Mouse (Mus musculus): ENCODE results near the gene Upp2. TPM values are rescaled to one million over a fixed set of nuclear protein-coding genes. Genes with fewer than 3 reads are reported as not detected.
A peak's percentile ranks its signal among the peaks of the same experiment; 100 is the strongest.

The Upp2 gene
- 9.0 and 9.1 TPM in 2 replicates for polyA plus RNA-seq (2014; fragmentation: Nextera tagmentation; extraction: Ambion mirVana)

DNA sequence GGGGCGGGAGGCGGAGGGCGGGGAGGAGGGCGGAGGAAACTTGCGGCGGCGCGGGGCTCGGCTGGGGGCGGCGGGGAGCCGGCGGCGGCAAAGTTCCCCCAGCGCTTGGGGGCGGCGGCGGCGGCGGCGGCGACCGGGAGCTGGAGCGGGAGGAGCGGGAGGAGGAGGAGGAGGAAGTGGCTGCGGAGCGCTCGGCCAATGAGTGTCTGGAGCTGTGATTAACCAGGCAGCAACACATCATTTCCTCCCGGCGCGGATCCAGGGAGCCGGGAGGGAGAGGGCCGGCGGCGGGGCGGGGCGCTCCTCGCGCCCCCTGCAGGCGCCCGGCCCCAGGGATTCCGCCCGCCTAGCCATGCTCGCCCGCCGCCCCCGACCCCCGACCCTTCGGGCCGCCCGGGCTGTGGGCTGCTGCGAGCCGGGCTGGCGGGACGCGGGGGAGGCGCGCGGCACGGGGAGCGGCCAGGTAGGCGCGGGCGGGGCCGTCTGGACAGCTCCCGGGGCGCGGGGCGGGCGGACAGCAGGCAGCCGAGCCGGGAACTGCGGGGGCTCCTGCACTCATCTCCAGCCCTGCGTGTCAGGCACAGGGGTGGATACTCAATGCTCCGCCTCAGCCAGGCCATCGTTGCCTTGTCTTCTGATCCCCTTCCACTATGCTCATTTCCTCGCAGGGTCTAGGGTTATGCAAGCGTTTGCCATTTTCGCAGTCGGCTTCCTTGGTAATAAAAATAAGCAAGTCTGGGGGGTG lies at the start of gene Upp2, which contains the start of gene Acvr1:
Gene Upp2, plus strand, starts transcription at position 233 of the 745 bp plus-strand sequence.
Gene Acvr1, minus strand, starts transcription at position 92 of the 745 bp plus-strand sequence.
- Histone ChIP-seq H3K4me1 (replicated peaks; ENCODE audit: control insufficient read depth, insufficient read depth, low read length) (peaks cover 27% of the 10 kb centered on the region), H3K27ac (ENCODE audit: low read depth) (peak within 1 kb of the TSS; percentile 92)

GRCm38 (mm10) chr2:58518517-58518916 lies 48.6 kb upstream of the Upp2 start:
- Histone ChIP-seq H3K4me1 (replicated peaks; ENCODE audit: control insufficient read depth, insufficient read depth, low read length) (peaks cover 13% of the 10 kb centered on the region; the same call in 1 of the 2 replicates), H3K9ac (ENCODE audit: low read length) (no peak overlapping the region), H3K27ac (ENCODE audit: low read depth) (no peak overlapping the region), H3K27me3 (replicated peaks; ENCODE audit: control insufficient read depth, insufficient read depth, low read length) (no peaks in the 10 kb centered on the region), H3K4me3 (ENCODE audit: low read depth, low read length) (no peak overlapping the region), H3K36me3 (ENCODE audit: control insufficient read depth, insufficient read depth, low read length) (no peaks in the 10 kb centered on the region), H3K4me2 (ENCODE audit: low read length) (no peak overlapping the region), H3K9me3 (ENCODE audit: control insufficient read depth, low read length) (no peaks in the 10 kb centered on the region)
- WGBS: 89% methylated on average over 1 of the region's 1 CpGs
- ATAC-seq (replicated peaks; ENCODE audit: low FRiP score, low TSS enrichment, low read depth) (no peak), DNase-seq (ENCODE audit: low spot score) (no peak)

More for the DNA sequence above, at the start of gene Upp2, which contains the start of gene Acvr1:
- no peaks in the 10 kb centered on the region for H3K36me3 ChIP-seq (ENCODE audit: control insufficient read depth, insufficient read depth, low read length)
- ATAC-seq (replicated peaks; ENCODE audit: low FRiP score, low TSS enrichment, low read depth) (peak; percentile 95), DNase-seq (ENCODE audit: low spot score) (peak; percentile 85)
- no peaks in the 10 kb centered on the region for H3K9me3 ChIP-seq (ENCODE audit: control insufficient read depth, low read length)
- peak within 1 kb of the TSS; percentile 79 for H3K4me3 ChIP-seq (ENCODE audit: low read depth, low read length)
- H3K9ac ChIP-seq (ENCODE audit: low read length): peak within 1 kb of the TSS; percentile 87
- no peaks in the 10 kb centered on the region for H3K27me3 ChIP-seq (replicated peaks; ENCODE audit: control insufficient read depth, insufficient read depth, low read length)
- H3K4me2 ChIP-seq (ENCODE audit: low read length): peak within 1 kb of the TSS; percentile 74
- 0% methylated on average over 54 of the region's 80 CpGs for WGBS

DNA sequence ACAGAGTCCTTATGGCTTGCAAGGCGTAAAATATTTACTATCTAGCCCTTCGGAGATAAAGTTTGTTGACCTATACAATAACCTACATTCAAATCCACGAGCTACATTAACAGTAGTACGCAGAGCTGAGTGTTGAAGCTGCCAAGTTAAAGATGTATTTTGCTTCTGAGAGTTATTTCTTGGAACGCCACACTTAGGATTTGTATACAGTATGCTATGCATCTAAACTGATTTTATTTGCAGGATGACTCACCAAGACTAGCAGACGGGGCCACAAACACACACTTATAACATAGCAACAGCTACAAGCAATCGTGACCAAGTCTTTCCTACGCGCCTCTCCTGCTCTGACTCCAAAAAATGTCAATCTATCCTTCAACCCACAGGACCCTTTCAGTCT lies 46.4 kb upstream of the Upp2 start:
- Histone ChIP-seq H3K4me3 (ENCODE audit: low read depth, low read length) (no peak overlapping the region), H3K36me3 (ENCODE audit: control insufficient read depth, insufficient read depth, low read length) (no peaks in the 10 kb centered on the region), H3K4me1 (replicated peaks; ENCODE audit: control insufficient read depth, insufficient read depth, low read length) (peaks cover 13% of the 10 kb centered on the region; the same call in 1 of the 2 replicates), H3K4me2 (ENCODE audit: low read length) (no peak overlapping the region), H3K27me3 (replicated peaks; ENCODE audit: control insufficient read depth, insufficient read depth, low read length) (no peaks in the 10 kb centered on the region), H3K9me3 (ENCODE audit: control insufficient read depth, low read length) (no peaks in the 10 kb centered on the region), H3K27ac (ENCODE audit: low read depth) (0 out of 2 replicates have a peak overlapping the region, but pooled peaks have one; percentile 16), H3K9ac (ENCODE audit: low read length) (no peak overlapping the region)
- WGBS: 72% methylated on average over 9 of the region's 9 CpGs
- ATAC-seq (replicated peaks; ENCODE audit: low FRiP score, low TSS enrichment, low read depth): no peak
- no peak for DNase-seq (ENCODE audit: low spot score)

- Histone ChIP-seq H3K27me3 (replicated peaks; ENCODE audit: control insufficient read depth, insufficient read depth, low read length) (no peaks in the 10 kb centered on the region), H3K4me1 (replicated peaks; ENCODE audit: control insufficient read depth, insufficient read depth, low read length) (peaks cover 8% of the 10 kb centered on the region; the same call in 1 of the 2 replicates), H3K36me3 (ENCODE audit: control insufficient read depth, insufficient read depth, low read length) (no peaks in the 10 kb centered on the region), H3K4me2 (ENCODE audit: low read length) (no peak overlapping the region), H3K9ac (ENCODE audit: low read length) (no peak overlapping the region), H3K9me3 (ENCODE audit: control insufficient read depth, low read length) (no peaks in the 10 kb centered on the region), H3K27ac (ENCODE audit: low read depth) (no peak overlapping the region), H3K4me3 (ENCODE audit: low read depth, low read length) (no peak overlapping the region)
- ATAC-seq (replicated peaks; ENCODE audit: low FRiP score, low TSS enrichment, low read depth) (no peak), DNase-seq (ENCODE audit: low spot score) (no peak)
- 93% methylated on average over 6 of the region's 6 CpGs for WGBS
Measured at GRCm38 (mm10) chr2:58521621-58522020, 45.5 kb upstream of the Upp2 start.

- Histone ChIP-seq H3K9me3 (ENCODE audit: control insufficient read depth, low read length) (no peaks in the 10 kb centered on the region), H3K4me1 (replicated peaks; ENCODE audit: control insufficient read depth, insufficient read depth, low read length) (no peaks in the 10 kb centered on the region; the same call in 1 of the 2 replicates), H3K4me3 (ENCODE audit: low read depth, low read length) (no peak overlapping the region), H3K27me3 (replicated peaks; ENCODE audit: control insufficient read depth, insufficient read depth, low read length) (no peaks in the 10 kb centered on the region), H3K4me2 (ENCODE audit: low read length) (no peak overlapping the region), H3K9ac (ENCODE audit: low read length) (no peak overlapping the region), H3K36me3 (ENCODE audit: control insufficient read depth, insufficient read depth, low read length) (no peaks in the 10 kb centered on the region), H3K27ac (ENCODE audit: low read depth) (no peak overlapping the region)
- 72% methylated on average over 12 of the region's 12 CpGs for WGBS
- DNase-seq (ENCODE audit: low spot score): no peak
- ATAC-seq (replicated peaks; ENCODE audit: low FRiP score, low TSS enrichment, low read depth): no peak
Measured at GRCm38 (mm10) chr2:58523097-58523496, 44.0 kb upstream of the Upp2 start.

GRCm38 (mm10) chr2:58523894-58524293 lies 43.2 kb upstream of the Upp2 start:
- Histone ChIP-seq H3K9ac (ENCODE audit: low read length) (no peak overlapping the region), H3K9me3 (ENCODE audit: control insufficient read depth, low read length) (no peaks in the 10 kb centered on the region), H3K4me3 (ENCODE audit: low read depth, low read length) (no peak overlapping the region), H3K27me3 (replicated peaks; ENCODE audit: control insufficient read depth, insufficient read depth, low read length) (no peaks in the 10 kb centered on the region), H3K27ac (ENCODE audit: low read depth) (no peak overlapping the region), H3K36me3 (ENCODE audit: control insufficient read depth, insufficient read depth, low read length) (no peaks in the 10 kb centered on the region), H3K4me1 (replicated peaks; ENCODE audit: control insufficient read depth, insufficient read depth, low read length) (no peaks in the 10 kb centered on the region; the same call in 1 of the 2 replicates), H3K4me2 (ENCODE audit: low read length) (no peak overlapping the region)
- DNase-seq (ENCODE audit: low spot score): no peak
- no peak for ATAC-seq (replicated peaks; ENCODE audit: low FRiP score, low TSS enrichment, low read depth)
- 84% methylated on average over 5 of the region's 5 CpGs for WGBS

- H3K36me3 ChIP-seq (ENCODE audit: control insufficient read depth, insufficient read depth, low read length): no peaks in the 10 kb centered on the region
- no peak overlapping the region for H3K27ac ChIP-seq (ENCODE audit: low read depth)
- WGBS: 87% methylated on average over 6 of the region's 6 CpGs
- no peaks in the 10 kb centered on the region; the same call in 1 of the 2 replicates for H3K4me1 ChIP-seq (replicated peaks; ENCODE audit: control insufficient read depth, insufficient read depth, low read length)
- ATAC-seq (replicated peaks; ENCODE audit: low FRiP score, low TSS enrichment, low read depth) (no peak), DNase-seq (ENCODE audit: low spot score) (no peak)
- H3K4me3 ChIP-seq (ENCODE audit: low read depth, low read length): no peak overlapping the region
- no peaks in the 10 kb centered on the region for H3K27me3 ChIP-seq (replicated peaks; ENCODE audit: control insufficient read depth, insufficient read depth, low read length)
- H3K9ac ChIP-seq (ENCODE audit: low read length): no peak overlapping the region
- no peaks in the 10 kb centered on the region for H3K9me3 ChIP-seq (ENCODE audit: control insufficient read depth, low read length)
- no peak overlapping the region for H3K4me2 ChIP-seq (ENCODE audit: low read length)
Measured at GRCm38 (mm10) chr2:58524356-58524755, 42.7 kb upstream of the Upp2 start.

GRCm38 (mm10) chr2:58527786-58528185 lies 39.3 kb upstream of the Upp2 start:
- ATAC-seq (replicated peaks; ENCODE audit: low FRiP score, low TSS enrichment, low read depth): no peak
- peaks cover 20% of the 10 kb centered on the region for H3K4me1 ChIP-seq (replicated peaks; ENCODE audit: control insufficient read depth, insufficient read depth, low read length)

More at GRCm38 (mm10) chr2:58527786-58528185, 39.3 kb upstream of the Upp2 start:
- Histone ChIP-seq H3K9me3 (ENCODE audit: control insufficient read depth, low read length) (no peaks in the 10 kb centered on the region), H3K27me3 (replicated peaks; ENCODE audit: control insufficient read depth, insufficient read depth, low read length) (no peaks in the 10 kb centered on the region), H3K4me3 (ENCODE audit: low read depth, low read length) (no peak overlapping the region), H3K9ac (ENCODE audit: low read length) (no peak overlapping the region), H3K27ac (ENCODE audit: low read depth) (no peak overlapping the region), H3K36me3 (ENCODE audit: control insufficient read depth, insufficient read depth, low read length) (no peaks in the 10 kb centered on the region), H3K4me2 (ENCODE audit: low read length) (no peak overlapping the region)
- WGBS: 92% methylated on average over 3 of the region's 3 CpGs
- DNase-seq (ENCODE audit: low spot score): no peak
